Comparison of ENCODE assay signal across 25 mouse cellular contexts in genomic region chr11:31392340-31392739, GRCm38 (mm10). TPM values are rescaled to one million over a fixed set of nuclear protein-coding genes. Genes with fewer than 3 reads are reported as not detected.
DNase-seq lines count a peak whose midpoint lies in the region; ATAC-seq and TF ChIP-seq lines count a peak whose summit lies in the region.
"Had no signal": no experiment of that assay in that cellular context is flagged by ENCODE, and none has a peak within 500 bp of the region (broad histone marks: within the 10 kb centered on the region; RNA-seq: fewer than 3 reads in every experiment).

No protein-coding gene starts in this region.

- 61% methylated on average over 5 of the region's 5 CpGs for WGBS in heart, embryonic 12.5 days
- WGBS in stomach, embryonic 15.5 days = 67% methylated on average over 5 of the region's 5 CpGs
- 57% methylated on average over 5 of the region's 5 CpGs for WGBS in stomach, postnatal 0 days
- WGBS in midbrain, embryonic 14.5 days = 80% methylated on average over 5 of the region's 5 CpGs

- H3K36me3 ChIP-seq in heart, embryonic 12.5 days = no peaks in the 10 kb centered on the region
- H3K36me3 ChIP-seq in stomach, embryonic 15.5 days = no peaks in the 10 kb centered on the region
- no peaks in the 10 kb centered on the region for H3K36me3 ChIP-seq in stomach, postnatal 0 days (ENCODE audit: control insufficient read depth, insufficient read depth, low read length)
- H3K36me3 ChIP-seq in midbrain, embryonic 14.5 days (ENCODE audit: control insufficient read depth, insufficient read depth, low read length) = no peaks in the 10 kb centered on the region
- H3K36me3 ChIP-seq: embryonic facial prominence, embryonic 13.5 days; embryonic facial prominence, embryonic 15.5 days; forebrain, embryonic 10.5 days; forebrain, embryonic 12.5 days had no signal

- no peak overlapping the region for H3K4me2 ChIP-seq in heart, embryonic 12.5 days
- no peak overlapping the region for H3K4me2 ChIP-seq in stomach, embryonic 15.5 days
- H3K4me2 ChIP-seq in stomach, postnatal 0 days (replicated peaks; ENCODE audit: low read depth) = no peak overlapping the region
- H3K4me2 ChIP-seq in midbrain, embryonic 14.5 days (ENCODE audit: low read length) = no peak overlapping the region
- H3K4me2 ChIP-seq: embryonic facial prominence, embryonic 13.5 days; embryonic facial prominence, embryonic 15.5 days; forebrain, embryonic 12.5 days had no signal

- POLR2A ChIA-PET in Patski (lab: Charles Lee) = no interaction called here

- no peaks in the 10 kb centered on the region for H3K4me1 ChIP-seq in heart, embryonic 12.5 days (replicated peaks)
- no peaks in the 10 kb centered on the region for H3K4me1 ChIP-seq in stomach, embryonic 15.5 days
- H3K4me1 ChIP-seq in stomach, postnatal 0 days (replicated peaks; ENCODE audit: control insufficient read depth, insufficient read depth) = no peaks in the 10 kb centered on the region
- H3K4me1 ChIP-seq in midbrain, embryonic 14.5 days (ENCODE audit: control insufficient read depth, insufficient read depth, low read length) = no peaks in the 10 kb centered on the region
- H3K4me1 ChIP-seq: embryonic facial prominence, embryonic 15.5 days; forebrain, embryonic 10.5 days; forebrain, embryonic 12.5 days had no signal

- TF ChIP-seq EP300 in stomach, postnatal 0 days (optimal IDR thresholded peaks at IDR 0.05) = no peak

- H3K9me3 ChIP-seq in heart, embryonic 12.5 days (replicated peaks) = no peaks in the 10 kb centered on the region
- H3K9me3 ChIP-seq in stomach, embryonic 15.5 days = no peaks in the 10 kb centered on the region
- no peaks in the 10 kb centered on the region for H3K9me3 ChIP-seq in stomach, postnatal 0 days (ENCODE audit: control insufficient read depth, low read length)
- no peaks in the 10 kb centered on the region for H3K9me3 ChIP-seq in midbrain, embryonic 14.5 days (ENCODE audit: control insufficient read depth, low read length)
- H3K9me3 ChIP-seq: embryonic facial prominence, embryonic 13.5 days; embryonic facial prominence, embryonic 15.5 days; forebrain, embryonic 10.5 days; forebrain, embryonic 12.5 days had no signal

- TF ChIP-seq CTCF in stomach, postnatal 0 days (IDR thresholded peaks at IDR 0.05; ENCODE audit: low read depth) = no peak
- TF ChIP-seq CTCF in Patski (IDR thresholded peaks at IDR 0.05) = no peak

- H3K27me3 ChIP-seq in heart, embryonic 12.5 days (replicated peaks) = no peaks in the 10 kb centered on the region
- no peaks in the 10 kb centered on the region for H3K27me3 ChIP-seq in stomach, embryonic 15.5 days (replicated peaks)
- H3K27me3 ChIP-seq in stomach, postnatal 0 days (ENCODE audit: control insufficient read depth, insufficient read depth, low read length) = no peaks in the 10 kb centered on the region
- H3K27me3 ChIP-seq in Patski = no peaks in the 10 kb centered on the region
- H3K27me3 ChIP-seq in midbrain, embryonic 14.5 days (ENCODE audit: control insufficient read depth, insufficient read depth, low read length) = no peaks in the 10 kb centered on the region
- H3K27me3 ChIP-seq: embryonic facial prominence, embryonic 15.5 days; forebrain, embryonic 12.5 days had no signal

- no peak overlapping the region for H3K9ac ChIP-seq in heart, embryonic 12.5 days
- H3K9ac ChIP-seq in stomach, embryonic 15.5 days = no peak overlapping the region
- H3K9ac ChIP-seq in stomach, postnatal 0 days (ENCODE audit: low read length) = no peak overlapping the region
- no peak overlapping the region for H3K9ac ChIP-seq in midbrain, embryonic 14.5 days (replicated peaks; ENCODE audit: low read length)
- H3K9ac ChIP-seq: embryonic facial prominence, embryonic 13.5 days; embryonic facial prominence, embryonic 15.5 days; forebrain, embryonic 12.5 days had no signal

- ATAC-seq in heart, embryonic 12.5 days (ENCODE audit: insufficient number of reproducible peaks, low FRiP score) = no peak
- ATAC-seq in stomach, embryonic 15.5 days (ENCODE audit: insufficient read depth, low FRiP score, low read depth) = 0 out of 2 replicates have a peak, but pooled peaks have one; percentile 12
- no peak; the same call in 1 of the 2 replicates for ATAC-seq in stomach, postnatal 0 days (ENCODE audit: low FRiP score, low TSS enrichment)
- ATAC-seq in Patski = peak; percentile 54
- no peak for ATAC-seq in midbrain, embryonic 14.5 days (ENCODE audit: low FRiP score, low TSS enrichment)
- ATAC-seq: activated CD4-positive, CD25-positive, alpha-beta regulatory T cell, adult 4 months; forebrain, embryonic 14.5 days; forebrain, embryonic 16.5 days had no signal

- in situ Hi-C loops in Patski (cut with MboI; ENCODE audit: low pct_unique_long_range_greater_than_20kb) = no loop called here

- DNase-seq in heart, adult 11 months = peak; percentile 77
- no peak for DNase-seq in stomach, postnatal 0 days (ENCODE audit: low spot score)
- no peak for DNase-seq in Patski (ENCODE audit: low read depth, low spot score)
- no peak for DNase-seq in midbrain, embryonic 14.5 days
- DNase-seq in B cell, adult 2 months = no peak
- DNase-seq: adrenal gland, adult 8-10 months; adrenal gland, postnatal 14 days; adrenal gland, postnatal 36 days; cerebellum, adult 11 months; cerebellum, adult 18-20 months; cerebellum, adult 8-10 months; cerebellum, adult 9-11 months; cerebellum, postnatal 14 days; cerebellum, postnatal 36 days; embryo, embryonic 11 days had no signal

- H3K4me3 ChIP-seq in heart, embryonic 12.5 days = no peak overlapping the region
- H3K4me3 ChIP-seq in stomach, embryonic 15.5 days (replicated peaks) = no peak overlapping the region
- H3K4me3 ChIP-seq in stomach, postnatal 0 days (ENCODE audit: low read depth, low read length) = no peak overlapping the region
- H3K4me3 ChIP-seq in midbrain, embryonic 14.5 days (replicated peaks; ENCODE audit: low read depth, low read length) = no peak overlapping the region
- H3K4me3 ChIP-seq: embryonic facial prominence, embryonic 13.5 days; embryonic facial prominence, embryonic 15.5 days; erythroblast, embryonic 14.5 days; forebrain, embryonic 10.5 days; forebrain, embryonic 12.5 days had no signal

- CTCF ChIA-PET in Patski (lab: Charles Lee) = no interaction called here

- H3K27ac ChIP-seq in heart, embryonic 12.5 days (ENCODE audit: poor library complexity, severe bottlenecking) = no peak overlapping the region
- no peak overlapping the region for H3K27ac ChIP-seq in stomach, embryonic 15.5 days
- H3K27ac ChIP-seq in stomach, postnatal 0 days (replicated peaks) = no peak overlapping the region
- H3K27ac ChIP-seq in midbrain, embryonic 14.5 days (replicated peaks; ENCODE audit: low read depth, low read length) = no peak overlapping the region
- H3K27ac ChIP-seq: embryonic facial prominence, embryonic 13.5 days; embryonic facial prominence, embryonic 15.5 days; forebrain, embryonic 10.5 days; forebrain, embryonic 12.5 days had no signal

RNA-seq across cellular contexts. Expression of gene Stc2, which starts 22.5 kb away (rescaled TPM):
- polyA plus RNA-seq in heart, embryonic 12.5 days (2016; fragmentation: Nextera tagmentation; extraction: Ambion mirVana) = 3.7 and 3.8 TPM in 2 replicates
- 6.2 and 7.9 TPM in 2 replicates for polyA plus RNA-seq in stomach, embryonic 15.5 days (2015; fragmentation: Nextera tagmentation; extraction: Ambion mirVana)
- 4.3 and 4.5 TPM in 2 replicates for polyA plus RNA-seq in stomach, postnatal 0 days (2015; fragmentation: Nextera tagmentation; extraction: Ambion mirVana)
- 58.4 TPM for polyA plus RNA-seq in Patski (2021)
- polyA plus RNA-seq in midbrain, embryonic 14.5 days (2014; fragmentation: Nextera tagmentation; extraction: Ambion mirVana) = 0.46 and 0.97 TPM in 2 replicates
- polyA plus RNA-seq: erythroblast, embryonic 14.5 days had no signal

Comparison
In these comparisons a context has a peak if more than half of its experiments do, and no peak if none do; other contexts are left out.
1. ATAC-seq: peak in stomach, embryonic 15.5 days (single experiment) and Patski (single experiment); none in heart, embryonic 12.5 days (single experiment), stomach, postnatal 0 days (single experiment) and midbrain, embryonic 14.5 days (single experiment).